Mouse (Mus musculus): ENCODE results near the gene Vasp.

Vasp gene

DNA sequence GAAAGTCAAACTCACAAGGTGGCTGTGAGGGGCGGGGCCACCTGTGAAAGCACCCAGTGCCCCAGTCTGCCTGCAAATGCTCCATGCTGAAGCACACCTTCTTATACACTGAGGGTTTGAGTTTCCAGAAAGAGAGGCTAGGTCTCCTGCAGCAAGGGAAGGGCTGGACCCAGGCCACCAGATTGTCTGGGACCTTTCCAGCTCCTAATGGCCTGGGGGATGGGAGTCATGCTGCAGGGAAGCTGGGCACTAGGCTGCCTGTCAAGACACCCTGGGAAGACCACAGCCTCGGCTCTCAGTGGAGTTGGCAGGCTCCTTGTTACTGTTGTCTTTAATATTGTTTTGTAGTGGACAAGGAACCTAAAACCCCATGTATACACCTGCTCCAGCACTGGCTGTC lies 35.2 kb downstream of the Vasp start:
- no peak for DNase-seq (ENCODE audit: low spot score in 2 of 2)

DNA sequence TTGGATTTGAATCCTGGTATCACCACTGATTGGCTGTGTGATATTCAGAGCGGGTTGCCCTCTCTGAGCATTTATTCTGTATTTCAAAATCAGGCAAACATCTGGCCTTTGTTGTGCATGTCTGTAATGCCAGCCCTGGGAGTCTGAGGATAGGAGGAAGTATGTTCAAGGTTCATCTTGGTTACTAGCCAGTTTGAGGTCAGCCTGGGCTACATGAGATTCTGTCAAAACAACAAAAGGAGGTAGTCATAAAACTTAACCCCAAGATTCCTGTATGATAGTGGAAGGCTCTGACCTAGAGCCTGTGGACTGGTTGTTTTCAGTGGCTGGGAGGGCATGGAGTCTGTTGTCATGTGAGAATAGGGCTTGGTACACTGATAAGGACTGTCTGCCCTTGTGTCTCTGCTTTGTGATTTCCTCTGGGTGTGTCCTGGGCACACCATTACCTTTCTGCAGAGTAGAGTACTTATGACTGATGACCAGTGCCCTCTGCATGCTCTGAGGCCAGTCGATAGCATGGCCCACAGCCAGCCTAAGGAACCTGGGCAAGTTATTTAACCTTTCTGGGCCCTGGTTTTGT lies 36.4 kb downstream of the Vasp start:
- no peak for DNase-seq (ENCODE audit: low spot score in 2 of 2)

DNA sequence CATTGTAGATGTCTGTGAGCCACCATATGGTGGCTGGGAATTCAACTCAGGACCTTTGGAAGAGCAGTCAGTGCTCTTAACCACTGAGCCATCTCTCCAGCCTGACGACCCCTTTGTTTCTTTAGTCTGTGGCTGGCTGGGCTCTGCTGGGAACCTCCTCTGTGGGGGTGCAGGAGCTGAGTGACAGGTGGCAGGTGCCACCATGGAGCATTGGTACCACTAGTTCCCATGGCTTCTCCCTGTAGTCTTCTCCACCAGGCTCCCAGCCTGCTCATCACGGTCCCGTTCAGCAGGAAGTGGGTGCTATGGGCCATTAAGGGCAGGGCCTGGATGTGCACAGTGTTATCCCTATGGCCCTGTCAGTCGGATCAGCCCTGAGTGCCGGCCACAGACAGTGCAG lies 37.0 kb downstream of the Vasp start:
- no peak for DNase-seq (ENCODE audit: low spot score in 2 of 2)

DNA sequence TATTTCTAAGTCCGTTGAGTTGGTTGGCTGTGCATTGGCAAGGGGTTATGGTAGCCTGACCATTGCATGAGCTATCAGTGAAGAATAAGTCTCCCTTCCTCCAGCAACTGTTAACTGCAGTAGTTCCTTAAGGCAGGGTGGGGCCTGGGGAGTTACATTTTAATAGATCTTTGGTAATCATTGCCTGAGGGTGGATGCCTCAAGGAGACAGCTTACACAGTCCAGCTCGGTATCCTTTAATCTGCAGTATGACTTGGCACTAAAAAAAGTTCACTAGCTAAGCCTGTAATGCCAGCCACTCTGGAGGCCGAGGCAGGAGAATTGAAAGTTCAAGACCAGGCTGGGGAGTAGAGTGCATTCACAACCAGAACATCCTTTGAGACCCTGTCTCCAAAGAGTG lies 39.8 kb downstream of the Vasp start:
- DNase-seq (ENCODE audit: low spot score in 2 of 2): no peak

DNA sequence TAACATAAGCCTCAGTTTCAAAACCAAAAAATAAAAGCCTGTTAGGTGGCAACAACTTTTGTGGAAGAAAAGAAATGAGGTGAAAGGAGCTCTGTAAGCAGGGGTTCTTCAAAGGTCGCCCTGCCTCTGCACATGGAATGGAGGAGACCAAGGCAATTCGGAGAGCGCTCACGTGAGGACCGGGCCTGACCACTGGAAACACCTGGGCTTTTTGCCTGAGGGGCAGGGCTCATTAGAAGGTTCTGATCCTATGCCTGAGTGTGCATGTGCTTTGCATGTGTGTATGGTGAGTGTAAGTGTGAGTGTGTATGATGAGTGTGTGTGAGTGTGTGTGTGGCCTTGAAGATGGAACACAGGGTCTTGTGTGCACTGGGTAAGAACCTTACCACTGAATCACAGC lies 40.7 kb downstream of the Vasp start:
- DNase-seq (ENCODE audit: low spot score in 2 of 2): no peak

DNA sequence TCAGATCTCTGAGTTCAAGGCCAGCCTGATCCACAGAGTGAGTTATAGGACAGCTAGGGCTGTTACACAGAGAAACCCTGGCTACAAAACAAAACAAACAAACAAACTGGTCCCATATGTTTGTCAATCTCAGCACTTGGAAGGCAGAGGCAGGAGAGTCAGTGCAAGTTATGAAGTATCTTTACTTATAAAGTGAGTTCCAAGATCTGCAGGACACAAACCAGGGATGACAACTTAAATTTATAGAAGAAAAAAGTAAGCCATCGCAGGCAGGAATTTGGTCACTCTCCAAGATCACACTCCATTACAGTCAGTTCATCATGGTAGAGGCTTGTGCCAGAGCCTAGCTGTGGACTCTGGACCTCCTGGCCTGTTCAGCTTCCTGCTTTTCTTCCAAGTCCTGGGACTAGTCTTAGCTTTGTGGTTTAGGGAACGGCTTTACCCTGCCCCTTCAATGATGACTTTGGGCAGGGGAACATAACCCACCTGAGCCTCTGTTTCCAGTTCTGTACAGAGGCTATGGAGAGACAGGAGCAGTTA lies 41.5 kb downstream of the Vasp start:
- DNase-seq (ENCODE audit: low spot score in 2 of 2): no peak

DNA sequence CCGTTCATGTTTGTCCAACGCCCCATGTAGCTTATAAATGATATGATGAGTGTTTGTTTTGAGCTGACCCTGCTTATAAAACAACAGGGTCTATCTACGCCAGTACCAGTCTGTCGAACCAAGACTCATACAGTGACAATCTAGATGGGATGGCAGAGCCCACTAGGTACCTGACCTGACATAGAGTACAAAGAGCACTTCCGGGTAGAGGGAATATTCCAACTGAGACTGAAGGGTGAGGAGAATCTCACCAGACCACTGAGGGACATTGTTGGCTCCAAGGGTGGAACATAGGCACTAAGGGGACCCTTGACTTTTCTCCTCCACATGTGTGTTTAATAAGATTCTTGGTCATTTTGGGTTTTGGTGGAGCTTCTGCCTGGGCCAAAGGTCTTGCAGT lies 42.2 kb downstream of the Vasp start:
- no peak for DNase-seq (ENCODE audit: low spot score in 2 of 2)

DNA sequence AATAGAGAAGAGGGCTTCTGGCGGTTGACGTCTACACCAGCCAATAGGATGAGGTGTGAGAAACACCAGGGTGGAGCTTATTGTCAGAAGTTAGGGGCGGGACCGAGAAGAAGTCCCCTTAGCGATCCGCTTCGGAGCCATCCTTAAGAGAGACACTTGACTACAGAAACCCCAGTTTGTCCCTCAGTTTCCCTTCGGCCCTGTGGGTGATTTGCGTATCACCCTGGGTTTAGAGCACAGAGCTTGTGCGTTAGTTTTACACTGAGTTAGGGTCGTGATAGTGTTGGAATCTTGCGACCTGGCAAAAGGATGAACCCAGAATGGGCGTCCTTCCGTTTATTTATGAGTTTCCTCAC lies 42.8 kb downstream of the Vasp start:
- DNase-seq (ENCODE audit: low spot score in 2 of 2): no peak

DNA sequence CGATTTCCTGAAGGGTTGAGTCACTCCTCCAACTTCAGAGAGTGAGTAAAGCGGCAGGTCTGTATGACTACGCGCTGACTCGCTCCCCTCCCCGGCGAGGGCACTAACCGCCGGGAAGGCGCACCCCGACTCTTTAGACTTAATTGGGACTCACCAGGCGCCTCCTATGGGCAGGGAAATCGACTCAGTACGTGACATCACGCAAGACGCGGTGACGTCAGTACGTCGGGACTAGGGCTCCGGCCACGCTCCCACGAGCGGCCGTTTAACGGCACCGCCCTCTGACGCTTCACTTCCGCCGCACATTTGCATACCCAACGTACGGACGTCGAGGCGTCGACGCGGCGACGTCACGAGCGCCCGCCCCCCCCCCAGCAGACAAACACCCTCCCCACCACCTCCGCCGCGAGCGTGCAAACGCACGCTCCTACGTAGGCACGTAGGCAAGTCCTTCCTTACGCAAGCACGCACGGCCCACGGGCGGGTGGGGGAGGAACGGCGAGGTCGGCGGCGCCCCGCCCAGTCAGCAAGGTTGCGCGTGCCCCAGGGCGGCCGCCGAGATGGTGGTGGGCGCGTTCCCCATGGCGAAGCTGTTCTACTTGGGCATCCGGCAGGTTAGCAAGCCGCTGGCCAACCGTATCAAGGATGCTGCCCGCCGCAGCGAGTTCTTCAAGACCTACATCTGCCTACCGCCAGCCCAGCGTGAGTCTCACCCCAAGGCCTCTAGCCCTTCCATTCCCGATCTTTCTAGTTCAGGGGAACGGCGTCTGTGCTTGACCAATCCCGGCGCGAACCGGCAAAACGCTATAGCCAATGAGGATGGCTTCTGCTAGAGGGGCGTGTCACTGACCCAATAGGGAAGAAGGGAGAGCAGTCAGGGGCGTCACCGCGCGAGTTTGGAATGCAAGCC lies 43.5 kb downstream of the Vasp start, which contains the start of gene Opa3:
TSS of gene Opa3 (plus strand) at position 452 of the 910 bp plus-strand sequence.
- peak; percentile 99 for DNase-seq (ENCODE audit: low spot score in 2 of 2)

DNA sequence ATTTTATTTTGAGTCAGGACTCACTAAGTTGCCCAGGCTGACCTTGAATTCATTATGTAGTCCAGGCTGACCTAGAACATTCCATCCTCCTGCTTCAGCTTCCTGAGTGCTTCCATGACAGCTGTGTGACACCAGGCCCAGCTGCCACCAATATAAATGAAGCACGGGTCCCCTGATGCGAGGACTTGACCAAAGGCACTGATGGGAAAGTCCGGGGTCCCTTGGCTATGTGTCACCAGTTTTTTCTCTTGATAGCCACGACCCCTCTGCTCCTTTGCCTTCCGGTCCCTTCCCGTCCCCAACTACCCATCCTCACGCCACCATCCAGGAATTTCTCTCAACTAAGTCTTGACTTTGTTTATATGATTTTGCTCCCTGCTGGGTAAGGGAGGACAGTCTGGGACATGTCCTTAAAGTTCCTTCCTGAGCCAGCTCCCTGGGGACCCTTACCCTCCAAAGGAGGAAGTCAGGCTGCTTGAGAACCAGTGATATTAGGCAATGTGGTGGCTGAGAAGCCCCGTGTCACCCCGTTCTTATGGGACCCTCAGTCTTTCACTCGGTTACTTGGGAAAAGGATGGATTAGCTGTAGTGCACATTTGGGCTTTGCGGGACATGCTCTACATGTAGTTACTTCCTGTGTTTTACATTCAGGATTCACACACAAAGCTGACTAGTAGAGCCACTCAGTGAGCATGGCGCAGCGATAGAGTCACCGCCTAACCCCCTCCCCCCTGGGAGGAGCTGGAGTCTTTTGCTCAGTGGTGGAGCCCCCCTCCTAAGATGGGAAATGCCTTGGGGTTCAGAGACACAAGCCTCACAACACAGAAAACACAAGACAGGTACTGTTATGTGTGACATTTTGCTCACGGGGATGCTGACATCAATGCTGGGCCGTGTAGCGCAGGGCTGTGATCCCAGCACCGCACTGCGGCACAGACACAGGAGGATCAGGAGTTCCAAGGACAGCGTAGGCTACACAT lies 44.5 kb downstream of the Vasp start:
- DNase-seq (ENCODE audit: low spot score in 2 of 2): peak; percentile 18 to 25

DNA sequence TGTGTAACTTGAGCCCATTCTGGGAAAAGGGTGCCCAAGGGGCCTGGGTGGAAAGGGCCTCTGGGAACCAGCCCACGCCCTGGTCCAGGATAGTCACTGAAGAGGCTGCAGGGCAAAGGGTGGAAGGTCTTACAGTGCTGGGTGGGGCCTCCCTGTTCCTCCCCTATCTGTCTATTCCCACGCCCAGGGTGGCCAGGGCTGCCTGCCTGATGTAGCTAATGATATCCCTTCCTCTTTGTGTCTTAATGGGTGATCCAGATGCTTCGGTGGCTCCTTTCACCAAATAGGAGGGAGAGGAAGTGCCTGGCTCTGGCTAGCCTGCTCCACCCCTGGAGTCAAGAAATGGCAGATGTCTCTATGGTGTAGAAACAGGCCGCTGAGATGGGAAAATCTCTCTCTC lies 46.7 kb downstream of the Vasp start:
- no peak for DNase-seq (ENCODE audit: low spot score in 2 of 2)

DNA sequence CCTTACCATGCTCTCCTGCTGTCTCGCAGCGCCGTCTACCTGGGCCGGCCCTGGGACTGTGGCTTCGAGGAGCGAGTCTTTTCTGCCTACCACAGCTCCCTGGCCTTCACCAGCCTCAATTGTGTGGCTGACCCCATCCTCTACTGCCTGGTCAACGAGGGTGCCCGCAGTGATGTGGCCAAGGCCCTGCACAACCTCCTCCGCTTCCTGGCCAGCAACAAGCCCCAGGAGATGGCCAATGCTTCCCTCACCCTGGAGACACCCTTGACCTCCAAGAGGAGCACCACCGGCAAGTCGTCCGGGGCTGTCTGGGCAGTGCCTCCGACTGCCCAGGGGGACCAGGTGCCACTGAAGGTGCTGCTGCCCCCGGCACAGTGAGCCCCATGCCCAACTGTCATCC lies 48.7 kb downstream of the Vasp start:
- no peak for DNase-seq (ENCODE audit: low spot score in 2 of 2)

DNA sequence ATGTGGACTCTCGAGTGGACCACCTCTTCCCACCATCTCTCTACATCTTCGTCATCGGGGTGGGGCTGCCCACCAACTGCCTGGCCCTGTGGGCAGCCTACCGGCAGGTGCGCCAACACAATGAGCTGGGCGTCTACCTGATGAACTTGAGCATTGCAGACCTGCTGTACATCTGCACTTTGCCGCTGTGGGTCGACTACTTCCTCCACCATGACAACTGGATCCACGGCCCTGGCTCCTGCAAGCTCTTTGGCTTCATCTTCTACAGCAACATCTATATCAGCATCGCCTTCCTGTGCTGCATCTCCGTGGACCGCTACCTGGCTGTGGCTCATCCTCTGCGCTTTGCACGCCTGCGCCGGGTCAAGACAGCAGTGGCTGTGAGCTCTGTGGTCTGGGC lies 49.4 kb downstream of the Vasp start:
- no peak for DNase-seq (ENCODE audit: low spot score in 2 of 2)

DNA sequence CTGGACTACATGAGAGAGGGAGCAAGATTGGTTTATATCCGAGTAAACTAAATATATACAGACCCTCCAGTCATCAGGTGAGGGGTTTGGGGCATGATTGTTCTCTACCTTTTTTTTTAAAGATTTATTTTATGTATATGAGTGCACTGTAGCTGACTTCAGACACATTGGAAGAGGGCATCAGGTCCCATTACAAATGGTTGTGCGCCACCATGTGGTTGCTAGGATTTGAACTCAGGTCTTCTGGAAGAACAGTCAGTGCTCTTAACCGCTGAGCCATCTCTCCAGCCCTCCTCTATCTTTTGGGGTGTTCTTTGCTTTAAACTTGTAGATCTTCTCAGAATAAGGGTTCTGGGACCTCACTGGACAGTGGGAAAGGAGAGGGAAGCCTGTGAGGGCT lies 51.6 kb downstream of the Vasp start:
- DNase-seq (ENCODE audit: low spot score in 2 of 2): no peak

DNA sequence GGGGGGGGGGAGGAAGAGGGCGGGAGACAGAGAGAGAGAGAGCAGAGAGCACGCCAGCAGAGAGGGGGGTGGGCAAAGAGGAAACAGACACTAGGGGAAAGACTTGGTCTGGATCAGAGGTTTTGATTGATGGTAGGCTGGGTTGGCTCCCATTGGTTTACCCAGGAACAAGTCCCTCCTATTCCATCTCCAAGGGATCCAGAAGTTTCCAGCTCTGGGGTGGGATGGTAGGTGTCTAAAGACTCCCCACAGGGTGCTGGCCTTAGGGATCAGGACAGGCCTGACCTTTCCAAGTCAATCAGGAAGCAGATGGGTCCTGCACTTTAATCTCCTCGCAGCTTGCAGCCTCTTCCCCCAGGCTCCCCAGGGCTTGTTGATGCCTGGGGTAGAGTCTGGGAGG lies 53.7 kb downstream of the Vasp start:
- DNase-seq (ENCODE audit: low spot score in 2 of 2): no peak

DNA sequence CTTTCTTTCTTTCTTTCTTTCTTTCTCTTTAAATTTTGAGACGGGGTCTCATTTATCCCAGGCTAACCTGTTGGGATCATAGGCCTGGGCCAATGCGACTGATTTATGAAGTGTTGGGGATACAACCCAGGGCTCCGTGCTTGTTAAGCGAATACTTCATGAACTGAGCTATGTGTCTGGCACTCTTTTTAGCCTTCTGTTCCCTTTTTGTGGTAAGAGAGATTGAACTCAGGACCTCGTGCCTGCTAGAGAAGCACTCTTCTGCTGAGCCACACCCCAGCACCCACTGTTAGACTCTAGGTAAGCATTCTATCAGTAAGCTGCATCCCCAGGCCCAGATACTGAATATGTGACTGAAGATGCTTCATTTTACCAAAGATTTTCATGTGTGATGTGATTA lies 54.1 kb downstream of the Vasp start:
- DNase-seq (ENCODE audit: low spot score in 2 of 2): no peak

DNA sequence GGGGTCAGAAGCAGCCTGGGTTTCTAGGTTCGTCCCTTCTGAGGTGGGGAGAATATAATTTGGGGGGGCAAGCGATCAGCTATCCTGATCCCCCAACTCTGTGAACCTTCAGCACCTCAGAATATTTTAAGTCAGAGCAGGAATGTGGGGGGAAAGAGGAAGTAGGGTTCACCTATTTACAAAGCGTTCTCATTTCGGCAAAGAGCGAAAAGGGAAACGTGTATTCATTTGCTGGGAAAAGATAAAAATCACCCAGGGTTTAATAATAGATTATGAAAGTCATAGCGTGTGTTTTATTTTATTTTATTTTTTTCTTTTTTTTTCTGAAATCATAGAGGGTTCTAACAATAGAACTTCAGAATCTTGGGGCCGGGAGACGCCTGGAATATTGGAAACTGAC lies 56.7 kb downstream of the Vasp start:
- DNase-seq (ENCODE audit: low spot score in 2 of 2): no peak

DNA sequence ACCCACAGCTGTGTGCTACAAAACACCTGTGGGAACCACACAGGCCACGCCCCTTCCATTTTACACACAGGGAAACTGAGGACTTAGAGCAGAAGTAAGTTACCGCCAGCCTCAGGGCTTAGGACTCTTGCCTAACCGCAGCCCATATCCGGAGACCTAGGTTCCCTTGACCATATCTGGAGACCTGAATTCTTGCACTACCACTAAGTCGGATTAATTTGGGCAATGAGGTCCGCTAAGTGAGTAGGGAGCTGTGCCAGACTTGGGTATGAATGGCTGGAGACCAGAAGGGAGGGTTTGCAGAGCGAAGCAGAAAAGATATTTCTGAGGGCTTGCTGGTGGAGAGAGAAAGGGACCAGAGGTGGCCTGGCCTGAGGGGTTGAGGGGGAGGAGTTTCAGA lies 57.2 kb downstream of the Vasp start:
- no peak for DNase-seq (ENCODE audit: low spot score in 2 of 2)

DNA sequence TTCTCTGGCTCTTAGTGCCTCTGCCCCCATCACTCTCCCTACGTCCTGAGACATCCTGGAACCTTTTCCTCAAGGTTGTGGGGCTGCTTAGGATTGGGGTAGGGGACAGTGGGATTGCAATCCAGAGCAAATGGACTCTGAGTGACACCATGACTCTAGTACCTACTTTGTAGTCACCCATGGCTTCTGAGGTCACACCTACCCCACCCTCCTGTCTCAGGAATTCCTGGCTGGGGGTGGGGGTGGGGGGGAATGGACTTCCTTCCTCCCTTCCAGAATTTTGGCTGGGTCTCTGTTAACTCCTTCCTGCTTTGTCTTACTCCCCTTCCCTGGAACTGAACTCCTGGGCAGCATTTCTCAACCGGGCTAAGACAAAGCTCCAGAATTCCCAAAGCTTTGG lies 58.2 kb downstream of the Vasp start:
- no peak for DNase-seq (ENCODE audit: low spot score in 2 of 2)

DNA sequence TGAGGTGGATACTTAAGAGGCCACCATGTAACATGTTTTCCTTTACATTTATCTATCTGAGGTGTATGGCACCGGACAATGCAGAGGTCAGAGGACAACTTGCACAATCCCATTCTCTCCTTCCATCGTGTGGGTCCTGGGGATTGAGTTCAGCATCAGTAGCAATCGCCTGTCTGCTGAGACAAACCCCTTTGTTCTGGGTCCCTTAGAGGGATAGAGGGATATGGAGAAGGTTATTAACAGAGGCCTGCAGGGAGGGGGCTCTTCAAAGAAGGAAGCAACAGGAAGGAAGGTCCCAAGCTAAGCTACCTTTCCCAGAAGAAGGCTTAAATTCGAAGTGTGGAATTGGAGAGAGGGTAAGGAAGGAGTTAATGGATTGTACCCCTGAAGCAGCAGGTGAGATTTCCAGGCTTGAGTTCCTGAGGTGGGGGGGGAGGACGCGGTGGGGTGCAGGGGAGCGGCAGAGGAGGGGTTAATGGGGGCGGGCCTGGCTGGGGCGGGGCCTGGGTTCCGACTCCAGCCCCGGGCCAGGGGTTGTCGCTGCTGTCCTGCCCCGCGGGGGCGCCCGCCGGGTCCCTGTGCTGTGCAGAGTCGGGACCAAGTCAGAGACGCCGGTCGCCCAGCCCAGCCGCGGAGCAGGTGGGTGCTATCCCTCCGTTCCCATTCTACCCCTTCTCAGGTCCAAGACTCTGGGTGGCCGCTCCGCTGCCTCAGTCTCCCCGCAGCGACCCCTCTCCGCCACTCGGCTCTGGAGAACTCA lies 59.4 kb downstream of the Vasp start, which contains the start of gene Gpr4:
TSS of gene Gpr4 (plus strand) at position 543 of the 760 bp plus-strand sequence.
- no peak for DNase-seq (ENCODE audit: low spot score in 2 of 2)

DNA sequence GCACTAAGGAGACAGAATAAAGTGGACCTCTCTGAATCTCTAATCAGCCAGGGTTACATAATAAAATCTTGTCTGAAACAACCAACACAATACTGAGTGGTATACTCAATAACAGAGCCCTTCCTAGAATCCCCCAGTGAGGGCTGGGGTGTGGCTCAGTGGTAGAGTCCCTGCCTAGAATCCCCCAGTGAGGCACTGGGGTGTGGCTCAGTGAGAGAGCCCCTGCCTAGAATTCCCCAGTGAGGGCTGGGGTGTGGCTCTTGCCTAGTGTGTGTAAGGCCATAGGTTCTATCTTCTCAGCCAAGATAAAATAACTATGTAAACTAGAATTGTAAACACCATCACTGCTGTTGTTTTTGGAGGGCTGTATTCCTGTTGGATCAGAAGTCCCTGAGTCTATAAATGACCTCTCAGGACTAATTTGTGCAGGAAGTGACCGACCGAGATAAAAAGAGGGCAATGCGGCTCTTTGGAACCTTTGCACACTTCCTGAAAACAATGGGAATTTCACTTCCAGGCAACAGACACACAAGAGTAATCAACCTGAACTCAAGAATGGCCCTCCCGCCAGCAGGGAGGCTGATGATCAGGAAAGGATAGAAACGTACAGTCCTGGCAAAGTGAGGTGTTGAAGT lies 60.5 kb downstream of the Vasp start:
- no peak for DNase-seq (ENCODE audit: low spot score in 2 of 2)

All from frontal cortex, postnatal 25 days (tissue).